Mouse (Mus musculus) left cerebral cortex, adult 9 months (tissue): ENCODE measurements around the gene Oit3.
"Not testable (repeated sequence)": the region's sequence is repeated elsewhere in the genome, so short reads cannot be mapped to it uniquely, and the experiment has no call there.

Experiments used
- DNase-seq, 2 experiments: peaks; one replicate each; pipeline ENCODE4 v3.0.0; 2022; ENCODE audit warnings: low spot score in 2 of 2

Oit3 gene

DNA sequence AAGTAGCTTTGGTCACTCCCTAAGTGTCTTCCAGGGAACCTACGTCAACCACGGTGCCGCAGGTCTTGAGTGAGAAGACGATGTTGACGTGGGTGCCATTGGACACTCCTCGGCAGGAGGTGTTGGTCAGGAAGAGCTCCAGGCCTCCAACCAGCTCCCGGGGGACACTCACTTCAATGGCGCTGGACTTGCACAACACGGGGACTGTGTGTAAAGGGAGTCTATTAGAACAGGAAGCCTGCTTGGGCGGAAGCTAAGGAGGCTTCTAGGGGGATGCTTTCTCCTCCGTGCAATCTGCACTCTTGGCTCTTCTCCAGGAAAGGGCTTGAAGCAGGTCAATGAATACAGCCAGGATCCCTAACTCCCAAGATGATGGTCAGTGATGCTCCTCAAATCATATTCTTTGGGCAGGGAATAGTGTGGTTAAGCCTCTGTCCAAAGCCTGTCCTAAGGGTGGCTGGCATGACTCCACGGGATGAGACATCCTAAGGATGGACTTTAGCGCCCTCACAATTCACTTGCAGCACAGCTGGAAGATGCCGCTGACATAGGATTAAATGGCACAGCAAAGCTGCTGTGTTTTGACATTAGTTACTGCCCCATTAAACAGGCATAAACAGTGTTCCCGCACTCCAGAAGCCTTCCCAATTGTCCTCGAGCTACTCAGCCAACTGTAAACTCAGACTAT, 12.0 kb downstream of the Oit3 start:
- DNase-seq: no peak

DNA sequence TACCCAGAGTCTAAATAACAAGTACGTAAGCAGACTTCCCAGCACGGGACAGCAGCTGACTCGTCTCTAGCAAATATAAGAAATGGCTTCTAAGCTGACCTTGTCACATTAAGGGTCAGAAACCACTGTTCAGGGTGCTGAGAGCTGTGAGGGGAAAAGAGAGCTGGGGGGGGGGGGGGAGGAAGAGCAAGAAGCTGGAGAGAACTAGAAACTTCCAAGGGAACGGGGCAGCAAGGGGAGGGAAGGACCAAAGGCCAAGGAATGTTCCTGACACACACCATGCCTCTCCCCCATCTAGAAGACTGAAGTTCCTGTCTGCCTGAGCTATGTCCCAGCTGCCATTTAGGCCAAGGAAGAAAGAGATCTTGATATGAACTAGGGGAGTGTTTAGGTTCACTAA, 15.2 kb downstream of the Oit3 start:
- no peak for DNase-seq

DNA sequence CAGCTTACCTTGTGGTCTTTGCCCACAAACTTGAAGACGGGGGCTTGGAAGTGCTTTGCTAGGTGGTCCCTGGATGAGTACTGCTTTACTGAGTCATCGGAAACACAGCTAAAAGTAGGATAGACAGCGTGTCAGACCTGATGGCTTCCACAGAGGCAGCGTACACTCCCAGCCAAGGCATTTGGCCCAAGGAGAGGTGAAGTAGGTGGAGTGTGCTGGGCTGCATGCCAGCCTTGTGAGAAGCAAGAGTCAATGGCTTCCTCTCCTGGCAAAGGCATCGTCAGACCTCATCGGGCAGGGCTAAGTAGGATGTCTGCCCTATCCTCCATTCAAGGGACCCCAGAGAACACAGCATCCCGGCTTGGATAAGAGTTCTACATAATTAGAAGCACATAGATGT, 16.2 kb downstream of the Oit3 start:
- DNase-seq: no peak

DNA sequence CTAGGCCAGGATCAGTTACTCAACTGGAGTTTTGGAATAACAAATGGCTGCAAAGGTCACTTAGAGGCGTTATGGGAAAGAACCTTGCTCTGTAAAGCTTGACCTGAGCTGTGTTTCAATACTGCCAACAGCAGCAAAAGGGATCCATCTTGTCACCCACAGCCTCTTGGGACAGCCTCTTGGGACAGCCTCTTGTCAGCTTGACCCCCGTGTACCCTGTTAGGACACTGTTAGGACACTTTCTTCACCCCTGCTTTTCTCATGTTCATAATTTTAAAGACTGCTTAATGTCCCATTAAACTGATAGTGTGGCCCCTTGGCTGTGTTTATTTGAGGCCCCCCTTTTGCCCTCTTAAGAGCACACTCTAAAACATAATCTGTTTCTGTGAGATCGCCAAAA, 17.1 kb downstream of the Oit3 start:
- no peak for DNase-seq

DNA sequence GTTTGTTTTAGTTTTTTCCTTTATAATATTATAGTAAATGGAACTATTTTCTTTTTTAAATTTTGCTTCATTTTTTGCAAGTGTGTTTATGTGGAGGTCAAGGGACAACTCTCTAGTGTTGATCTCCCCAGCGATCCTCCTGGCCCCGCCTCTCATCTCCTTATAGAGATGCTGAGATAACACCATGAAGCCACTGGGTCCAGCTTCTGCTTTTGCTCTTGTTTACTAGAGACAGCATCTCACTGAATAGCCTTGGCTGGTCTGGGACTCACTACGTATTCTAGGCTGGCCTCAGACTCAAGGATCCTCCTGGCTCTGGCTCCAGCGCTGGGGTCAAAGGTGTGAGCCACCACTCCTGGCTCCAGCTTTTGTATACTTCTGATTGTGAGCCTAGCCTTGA, 22.1 kb downstream of the Oit3 start:
- DNase-seq: no peak

DNA sequence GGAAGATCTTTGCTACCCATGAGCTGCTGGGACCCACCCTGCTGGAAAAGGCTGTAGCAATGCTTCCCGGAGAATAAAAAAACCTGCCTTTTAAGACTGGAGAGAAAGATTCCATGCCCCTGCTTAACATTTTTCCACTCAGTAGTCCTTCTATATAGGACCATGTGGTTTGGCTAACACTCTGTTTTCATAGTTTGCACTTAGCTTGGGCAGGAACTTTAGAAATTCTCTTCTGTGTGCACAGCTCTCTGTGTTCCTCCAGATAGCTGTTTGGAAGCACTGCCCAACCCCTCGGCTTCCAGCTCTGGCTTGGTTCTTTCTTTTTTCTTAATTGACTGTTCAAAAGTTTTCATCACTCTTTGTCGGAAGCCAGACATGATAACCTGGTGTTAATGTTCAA, 25.0 kb downstream of the Oit3 start:
- DNase-seq: no peak

DNA sequence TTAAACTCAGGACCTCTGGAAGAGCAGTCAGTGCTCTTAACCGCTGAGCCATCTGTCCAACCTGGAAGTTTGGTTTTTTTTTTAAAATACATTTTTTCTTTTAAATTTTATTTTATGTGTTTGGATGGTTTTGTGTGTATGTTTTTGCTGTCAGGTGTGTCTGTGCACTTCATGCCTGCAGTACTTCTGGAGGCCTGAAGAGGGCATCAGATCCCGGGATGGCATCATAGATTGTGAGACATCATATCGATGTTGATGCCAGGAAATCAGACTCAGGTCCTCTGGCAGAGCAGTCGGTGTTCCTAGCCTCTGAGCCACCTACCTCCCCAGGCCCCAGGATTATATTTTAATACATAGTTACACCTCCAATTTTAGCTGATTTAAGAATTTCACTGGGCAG, 27.9 kb downstream of the Oit3 start:
- DNase-seq: no peak

DNA sequence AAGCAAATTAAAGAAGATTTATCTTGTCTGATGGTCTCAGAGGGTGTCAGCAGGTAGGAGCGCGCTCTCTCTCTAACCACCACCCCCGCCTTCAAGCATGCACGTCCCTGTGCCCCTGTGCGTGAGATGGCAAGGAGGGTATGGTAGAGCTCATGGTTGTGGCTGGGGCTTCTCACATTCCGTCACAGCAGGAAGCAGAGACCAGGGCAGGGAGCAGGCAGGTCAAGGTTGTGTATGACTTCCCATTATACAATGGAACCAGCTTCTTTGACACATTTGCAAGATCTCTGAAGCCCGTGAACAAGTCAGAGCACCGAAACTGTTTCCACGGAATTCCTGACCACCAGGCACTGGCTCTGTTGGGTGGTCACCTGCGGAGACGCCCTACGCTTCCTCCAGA, 31.3 kb downstream of the Oit3 start:
- no peak for DNase-seq

DNA sequence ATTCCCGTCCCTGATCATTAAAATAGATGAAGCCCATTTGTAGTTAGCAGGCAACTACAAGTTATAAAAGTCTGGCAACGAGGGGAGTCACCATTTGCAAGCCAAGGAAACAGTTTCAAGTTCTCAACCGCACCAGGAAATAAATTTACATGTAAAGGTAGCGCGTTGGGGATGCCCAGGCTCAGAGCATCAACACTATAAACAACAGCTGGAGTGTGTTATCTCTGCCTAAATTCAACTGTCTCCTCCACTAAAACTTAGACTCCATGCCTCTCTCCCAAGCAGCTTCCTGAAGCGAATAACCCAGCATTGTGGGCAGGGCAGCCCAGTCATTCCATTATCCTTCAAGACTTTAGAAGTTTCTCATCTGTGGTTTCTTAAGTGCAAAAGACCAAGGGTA, 33.1 kb downstream of the Oit3 start:
- no peak for DNase-seq

DNA sequence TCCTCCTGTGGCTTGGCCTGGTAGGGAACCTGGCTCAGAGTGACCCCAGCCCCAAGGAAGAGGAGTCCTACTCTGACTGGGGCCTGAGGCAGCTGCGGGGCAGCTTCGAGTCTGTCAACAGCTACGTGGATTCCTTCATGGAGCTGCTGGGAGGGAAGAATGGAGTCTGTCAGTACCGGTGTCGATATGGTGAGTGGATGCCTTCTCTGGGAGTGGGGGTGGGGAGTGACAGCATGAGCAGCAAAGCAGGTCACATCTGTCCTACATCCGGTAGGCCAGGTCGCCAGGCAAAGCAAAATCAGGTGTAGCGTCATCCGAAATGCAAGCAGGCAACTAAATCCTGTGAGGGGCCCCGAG, 37.8 kb downstream of the Oit3 start:
- no peak for DNase-seq

DNA sequence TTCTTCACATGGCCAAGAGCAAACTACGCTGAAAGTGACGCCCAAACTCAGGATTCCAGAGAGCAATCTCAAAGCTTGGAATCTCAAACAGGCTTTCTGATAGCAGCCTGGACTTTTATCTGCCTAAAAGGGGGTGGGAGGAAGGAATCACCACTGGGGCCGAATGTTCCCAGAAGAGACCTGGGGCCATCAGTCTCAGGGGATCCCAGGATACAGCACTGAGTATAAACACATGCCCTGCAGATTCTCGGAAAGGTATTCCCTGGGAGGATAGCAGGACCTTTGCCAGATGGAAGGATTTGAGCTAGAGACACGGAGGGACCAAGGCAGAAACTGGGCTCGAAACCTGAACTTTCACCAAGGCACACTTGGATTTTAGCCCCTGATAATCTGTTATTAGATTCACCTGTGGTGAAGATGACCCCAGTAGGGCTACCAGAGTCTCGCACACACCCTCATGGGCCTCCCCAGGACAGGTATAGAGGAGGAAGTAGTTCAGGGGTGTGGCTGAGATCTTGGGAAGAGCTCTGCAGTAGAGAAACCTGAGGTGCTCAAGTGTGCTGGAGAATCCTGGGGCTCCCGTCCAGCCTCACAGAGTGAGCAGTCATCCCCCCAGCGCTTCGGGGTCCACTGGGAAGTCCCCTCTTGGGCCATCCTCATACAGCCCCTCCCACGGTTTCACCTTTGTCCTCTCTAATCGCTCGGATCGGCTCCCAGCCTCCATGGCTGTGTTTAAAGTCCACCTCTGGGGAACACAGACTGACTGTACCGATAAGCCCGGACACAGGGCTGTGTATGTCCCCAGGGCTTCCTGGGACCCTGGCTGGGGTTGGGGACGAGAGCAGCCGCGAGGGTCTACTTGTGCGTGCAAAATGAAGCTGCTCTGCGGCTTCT, 38.4 kb downstream of the Oit3 start, which contains the start of gene Pla2g12b:
Gene Pla2g12b, plus strand, starts transcription at position 762 of the 894 bp plus-strand sequence.
- no peak for DNase-seq

DNA sequence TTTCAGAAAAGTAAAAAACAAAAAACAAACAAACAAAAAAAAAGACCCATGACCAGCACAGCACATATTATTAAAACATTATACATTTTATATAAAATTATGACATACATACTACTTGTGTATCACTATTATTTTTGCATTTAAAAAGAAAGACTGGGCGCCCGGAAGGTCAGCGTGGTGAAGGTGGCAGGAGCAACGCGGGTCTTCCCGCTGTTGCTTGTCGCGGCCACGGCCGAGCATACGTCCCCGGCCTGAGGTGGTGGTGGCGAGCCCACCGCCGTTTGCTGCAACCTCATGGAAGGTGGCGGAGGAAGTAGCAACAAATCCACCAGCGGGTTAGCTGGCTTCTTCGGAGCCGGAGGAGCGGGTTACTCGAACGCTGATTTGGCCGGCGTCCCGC, 46.1 kb downstream of the Oit3 start, which contains the start of gene Gm10273:
Gene Gm10273, plus strand, starts transcription at position 172 of the 400 bp plus-strand sequence.
- not testable (repeated sequence) for DNase-seq

DNA sequence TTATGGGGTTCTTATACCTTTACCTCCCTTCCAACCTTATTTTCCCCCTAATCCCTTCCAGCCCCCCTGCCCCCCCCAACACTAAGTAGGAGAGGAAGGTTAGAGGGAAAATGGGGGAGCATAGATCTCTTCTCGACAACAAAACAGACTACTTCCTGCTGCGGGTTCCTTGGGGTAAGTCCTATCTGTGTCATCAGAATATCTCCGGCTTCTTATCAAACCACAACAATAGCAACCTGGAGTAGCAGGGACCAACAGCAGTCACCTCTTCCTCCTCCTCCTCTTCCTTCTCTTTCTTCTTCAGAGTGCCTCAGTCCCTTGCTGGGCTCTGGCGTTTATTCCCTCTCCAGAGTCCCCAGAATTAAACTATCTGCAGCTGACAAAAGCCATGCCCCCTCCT, 49.7 kb downstream of the Oit3 start:
- no peak for DNase-seq

DNA sequence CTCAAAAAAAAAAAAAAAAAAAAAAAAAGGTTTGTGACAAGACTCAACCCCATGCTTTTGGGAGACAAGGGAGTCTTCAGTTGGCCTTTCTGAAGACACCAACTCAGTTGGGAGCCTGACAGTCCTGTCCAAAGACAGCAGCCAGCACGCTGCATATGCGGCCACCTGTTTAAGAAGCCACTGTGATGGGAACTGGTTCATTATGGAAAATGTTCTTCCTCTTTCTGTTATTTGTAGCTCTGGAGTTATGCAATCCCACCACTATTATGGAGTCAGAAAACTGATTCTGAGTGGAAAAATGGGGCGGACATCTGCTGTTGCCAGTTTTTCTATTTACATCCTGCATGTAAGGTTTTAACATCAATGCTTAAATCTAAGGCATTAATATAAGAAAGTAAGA, 51.9 kb downstream of the Oit3 start:
- DNase-seq: peak in 1 of 2 experiments; percentile 40

DNA sequence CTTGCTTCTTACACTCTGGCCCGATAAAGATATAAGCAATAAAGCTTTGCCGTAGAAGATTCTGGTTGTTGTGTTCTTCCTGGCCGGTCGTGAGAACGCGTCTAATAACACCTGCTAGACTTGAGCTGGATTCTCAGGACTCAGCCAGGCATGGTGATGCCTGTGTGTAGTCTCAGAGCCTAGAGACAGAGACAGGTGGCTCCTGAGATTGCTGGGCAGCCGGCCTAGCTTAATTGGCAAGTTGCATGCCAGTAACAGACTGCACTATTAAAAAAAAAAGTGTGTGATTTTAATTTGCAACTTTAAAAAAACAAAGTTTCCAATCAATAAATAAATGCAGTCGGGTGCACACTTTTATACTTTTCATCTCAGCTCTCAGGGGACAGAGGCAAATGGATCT, 54.6 kb downstream of the Oit3 start:
- peak in 1 of 2 experiments; percentile 26 for DNase-seq

DNA sequence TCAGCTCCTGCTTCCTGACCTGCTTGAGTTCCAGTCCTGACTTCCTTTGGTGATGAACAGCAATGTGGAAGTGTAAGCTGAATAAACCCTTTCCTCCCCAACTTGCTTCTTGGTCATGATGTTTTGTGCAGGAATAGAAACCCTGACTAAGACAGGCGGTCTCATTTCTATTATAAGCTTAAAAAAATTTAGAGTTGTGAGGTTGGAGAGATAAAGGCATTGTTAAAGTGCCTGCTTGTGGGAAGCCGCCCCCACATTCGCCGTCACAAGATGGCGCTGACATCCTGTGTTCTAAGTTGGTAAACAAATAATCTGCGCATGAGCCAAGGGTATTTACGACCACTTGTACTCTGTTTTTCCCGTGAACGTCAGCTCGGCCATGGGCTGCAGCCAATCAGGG, 60.0 kb downstream of the Oit3 start:
- DNase-seq: not testable (repeated sequence)

DNA sequence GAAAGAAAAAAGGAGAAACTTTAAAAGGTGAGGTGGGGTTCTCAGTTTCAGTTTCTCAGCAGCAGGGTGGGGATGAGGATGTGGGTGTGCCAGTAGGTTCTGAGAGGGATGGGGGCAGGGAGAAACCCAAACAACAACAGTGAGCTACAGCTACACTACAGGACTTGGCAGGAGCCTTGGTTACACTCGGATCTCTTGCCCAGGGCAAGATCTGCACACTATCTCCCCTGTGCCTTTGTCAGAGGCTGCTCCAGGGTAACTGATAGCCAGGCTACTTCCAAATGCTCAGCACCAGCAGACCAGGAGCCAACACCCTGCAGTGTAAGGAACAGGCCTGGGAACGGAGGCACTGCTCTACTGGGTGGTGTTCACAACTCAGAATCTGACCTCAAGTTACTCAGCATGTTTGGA, 61.2 kb downstream of the Oit3 start:
- DNase-seq: no peak

DNA sequence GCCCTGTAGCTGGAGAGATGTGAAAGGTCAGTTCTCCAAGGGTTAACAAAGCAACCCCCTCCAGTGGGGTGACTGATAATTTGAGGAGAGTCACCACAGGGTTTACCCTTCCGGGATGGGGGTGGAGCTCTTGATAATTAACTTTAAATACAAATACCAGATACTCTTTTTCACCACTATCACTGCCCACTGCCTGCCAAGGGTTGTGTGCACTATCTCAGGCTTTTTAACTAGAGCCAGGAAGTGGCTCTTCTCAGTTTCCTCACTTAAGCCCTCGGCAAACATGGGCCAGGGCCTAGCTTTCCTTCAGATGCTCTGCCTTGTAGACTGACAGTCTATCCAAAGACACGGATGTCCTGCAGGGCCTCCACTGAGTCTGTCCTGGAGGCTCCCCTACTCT, 61.7 kb downstream of the Oit3 start:
- DNase-seq: no peak

DNA sequence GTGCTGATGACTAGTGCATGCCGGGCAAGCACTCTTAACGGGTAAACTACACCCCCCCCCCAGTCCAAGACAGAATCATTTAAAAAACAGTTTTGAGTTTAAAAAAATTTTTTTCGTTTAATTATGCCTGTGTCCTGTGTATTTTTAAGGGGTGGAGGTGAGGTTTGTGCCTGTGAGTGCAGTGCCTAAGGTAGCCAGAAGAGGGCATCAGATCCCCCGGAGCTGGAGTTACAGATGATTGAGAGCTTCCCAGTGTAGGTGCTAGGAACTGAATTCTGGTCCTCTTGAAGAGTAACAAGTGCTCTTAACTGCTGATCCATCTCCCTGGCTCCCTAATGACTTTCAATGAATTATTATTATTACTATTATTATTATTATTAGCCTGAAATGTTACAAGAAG, 62.9 kb downstream of the Oit3 start:
- no peak for DNase-seq

DNA sequence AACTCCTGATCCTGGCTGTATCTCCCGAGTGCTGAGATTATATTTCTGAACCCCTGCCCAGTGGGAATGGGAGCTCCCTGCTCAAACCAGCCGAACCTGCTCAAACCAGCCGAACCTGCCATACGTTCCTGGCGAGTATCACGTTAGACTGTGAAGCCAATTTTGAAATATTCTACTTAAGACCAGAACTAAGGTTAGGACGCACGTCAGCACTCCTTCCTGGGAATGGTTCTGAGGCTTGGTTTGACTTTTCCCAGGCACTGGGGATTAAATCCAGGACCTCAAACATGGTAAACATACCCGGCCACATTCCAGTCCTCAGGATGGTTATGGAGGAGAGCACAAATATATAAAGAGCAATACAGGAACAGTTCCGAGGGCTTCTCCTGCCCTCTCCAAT, 63.7 kb downstream of the Oit3 start:
- DNase-seq: no peak
